Mouse (Mus musculus): ENCODE results near the gene Fgf2.

- no peak for TF ChIP-seq CTCF (IDR thresholded peaks at IDR 0.05; ENCODE audit: low read depth)
- no peak for TF ChIP-seq EP300 (IDR thresholded peaks at IDR 0.05; ENCODE audit: low read depth)
These were observed 48.7 kb upstream of the Fgf2 start for GRCm38 (mm10) chr3:37299470-37299869.

Measured in liver, postnatal 0 days (tissue).